Mouse (Mus musculus) lung, adult 2 months (tissue): ENCODE results near the gene Map4k5.

Source experiments
- CTCF ChIP-seq: fragments of 200-500 bp; IDR thresholded peaks from 2 replicates; pipeline ENCODE4 v1.5.1; 2011; ENCODE audit warnings: mild to moderate bottlenecking, low read length, control low read depth; ENCODE audit not compliant: insufficient read depth
- POLR2A ChIP-seq: fragments of 200-500 bp; IDR thresholded peaks from 2 replicates; pipeline ENCODE4 v1.6.1; 2011; ENCODE audit warnings: low read depth, mild to moderate bottlenecking, control low read depth, low read length, borderline replicate concordance; ENCODE audit errors: extremely low read depth

DNA sequence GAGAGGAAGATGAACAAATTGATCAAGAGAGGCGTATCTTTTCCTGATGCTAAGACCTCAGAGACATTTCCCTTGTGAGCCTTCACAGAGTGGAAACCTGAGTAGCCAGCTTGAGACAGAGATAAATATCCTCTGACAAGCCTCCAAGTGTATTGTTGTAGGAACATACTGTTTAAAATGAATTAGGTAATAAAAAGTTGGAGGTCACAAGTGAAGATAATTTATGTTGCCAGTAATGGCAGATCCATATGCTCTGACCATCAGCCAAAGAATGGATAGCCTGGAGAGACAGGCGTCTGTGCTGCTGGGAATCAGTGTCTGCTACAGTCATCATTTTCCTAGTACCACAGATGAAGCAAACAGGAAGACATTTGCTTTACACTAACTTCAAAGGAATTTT, 2.0 kb upstream of the Map4k5 start:
- TF ChIP-seq POLR2A (no peak), CTCF (no peak)
